9 mouse cellular contexts compared by ENCODE assay signal in the genomic region with DNA sequence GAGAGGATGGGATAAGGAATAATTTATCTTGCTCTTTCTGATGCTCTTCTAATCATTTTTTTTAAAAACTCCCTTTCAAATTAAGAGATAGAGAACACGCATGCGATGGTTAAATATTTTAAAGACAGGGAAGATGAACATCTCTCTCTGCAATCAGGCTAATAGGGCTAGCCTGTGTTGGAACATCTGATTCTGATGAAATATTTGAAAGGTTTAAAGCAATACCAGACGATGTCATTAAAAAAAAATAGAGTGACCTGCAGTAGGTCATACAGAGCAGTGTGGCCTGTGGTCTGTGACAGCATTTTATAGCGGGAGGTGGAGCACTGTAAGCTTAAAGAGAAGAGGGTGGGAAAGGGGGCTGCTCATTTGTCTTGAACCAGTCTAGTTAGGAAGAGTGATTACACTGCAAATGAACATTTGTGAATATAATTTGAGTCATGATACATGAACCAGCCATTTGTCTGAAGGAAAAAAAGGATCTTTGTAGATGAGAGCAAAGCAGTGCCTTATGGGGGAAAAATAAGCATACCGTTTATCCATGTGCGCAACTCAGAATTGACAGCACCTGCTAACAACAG. TPM values are rescaled to one million over a fixed set of nuclear protein-coding genes. Genes with fewer than 3 reads are reported as not detected.
DNase-seq lines count a peak whose midpoint lies in the region; ATAC-seq and TF ChIP-seq lines count a peak whose summit lies in the region.
"Had no signal": no experiment of that assay in that cellular context is flagged by ENCODE, and none has a peak within 500 bp of the region (broad histone marks: within the 10 kb centered on the region; RNA-seq: fewer than 3 reads in every experiment).

No protein-coding gene starts in this region.

- peak overlapping the region; percentile 84 for H3K4me2 ChIP-seq in heart, embryonic 12.5 days
- peak overlapping the region; percentile 99 for H3K4me2 ChIP-seq in hindbrain, embryonic 13.5 days
- peak overlapping the region; percentile 97 for H3K4me2 ChIP-seq in midbrain, embryonic 12.5 days (replicated peaks)

- peak overlapping the region; percentile 82 for H3K4me3 ChIP-seq in heart, embryonic 12.5 days
- peak overlapping the region; percentile 81 for H3K4me3 ChIP-seq in bone marrow, adult 2 months (replicated peaks; ENCODE audit: control insufficient read depth, low read depth, low read length)
- H3K4me3 ChIP-seq in hindbrain, embryonic 13.5 days, result peak overlapping the region; percentile 74
- peak overlapping the region; percentile 65 for H3K4me3 ChIP-seq in midbrain, embryonic 12.5 days

- H3K27me3 ChIP-seq in heart, embryonic 12.5 days (replicated peaks), result no peaks in the 10 kb centered on the region
- H3K27me3 ChIP-seq in hindbrain, embryonic 13.5 days, result peaks cover 80% of the 10 kb centered on the region
- peaks cover 69% of the 10 kb centered on the region for H3K27me3 ChIP-seq in midbrain, embryonic 12.5 days
- H3K27me3 ChIP-seq: CH12.LX had no signal

- no peak for TF ChIP-seq CTCF in bone marrow, adult 2 months (IDR thresholded peaks at IDR 0.05; ENCODE audit: control insufficient read depth, insufficient read depth, low read length)

- DNase-seq in heart, postnatal 10 days, result no peak
- no peak for DNase-seq in urinary bladder, postnatal 14 days (ENCODE audit: low spot score)
- DNase-seq in thymus, postnatal 36 days, result no peak
- no peak for DNase-seq in Muller cell, postnatal 12 days (ENCODE audit: inconsistent ontology term)

- peak overlapping the region; percentile 88 for H3K9ac ChIP-seq in heart, embryonic 12.5 days
- no peak overlapping the region for H3K9ac ChIP-seq in hindbrain, embryonic 13.5 days
- H3K9ac ChIP-seq in midbrain, embryonic 12.5 days (replicated peaks), result peak overlapping the region; percentile 82; the same call in 1 of the 2 replicates

- WGBS in heart, embryonic 12.5 days, result 46% methylated on average over 6 of the region's 6 CpGs
- 52% methylated on average over 6 of the region's 6 CpGs for WGBS in bone marrow, adult 2 months
- 39% methylated on average over 6 of the region's 6 CpGs for WGBS in hindbrain, embryonic 13.5 days
- WGBS in midbrain, embryonic 12.5 days, result 42% methylated on average over 6 of the region's 6 CpGs

- H3K27ac ChIP-seq in heart, embryonic 12.5 days (ENCODE audit: poor library complexity, severe bottlenecking), result no peak overlapping the region
- H3K27ac ChIP-seq in bone marrow, adult 2 months (ENCODE audit: control insufficient read depth, insufficient read depth, low read depth, low read length, poor library complexity), result no peak overlapping the region
- H3K27ac ChIP-seq in hindbrain, embryonic 13.5 days, result no peak overlapping the region
- no peak overlapping the region for H3K27ac ChIP-seq in midbrain, embryonic 12.5 days (replicated peaks)

- no peak for ATAC-seq in heart, embryonic 12.5 days (ENCODE audit: insufficient number of reproducible peaks, low FRiP score)
- no peak for ATAC-seq in hindbrain, embryonic 13.5 days (ENCODE audit: low FRiP score)
- no peak for ATAC-seq in midbrain, embryonic 12.5 days (ENCODE audit: low FRiP score, low read depth)

- peaks cover 3% of the 10 kb centered on the region; the same call in 1 of the 2 replicates for H3K36me3 ChIP-seq in heart, embryonic 12.5 days
- H3K36me3 ChIP-seq in hindbrain, embryonic 13.5 days, result no peaks in the 10 kb centered on the region
- no peaks in the 10 kb centered on the region for H3K36me3 ChIP-seq in midbrain, embryonic 12.5 days

- TF ChIP-seq POLR2A in bone marrow, adult 2 months (IDR thresholded peaks at IDR 0.05; ENCODE audit: borderline replicate concordance, control insufficient read depth, low read depth, low read length), result no peak

- 0 out of 2 replicates have a peak, but pooled peaks cover 4% of the 10 kb centered on the region for H3K9me3 ChIP-seq in heart, embryonic 12.5 days (replicated peaks)
- no peaks in the 10 kb centered on the region for H3K9me3 ChIP-seq in hindbrain, embryonic 13.5 days
- no peaks in the 10 kb centered on the region for H3K9me3 ChIP-seq in midbrain, embryonic 12.5 days

- intact Hi-C loops in heart, postnatal 10 days (cut with DNase I), result loop anchor here (5.0 kb wide), 2 partner anchors 66 to 221 kb away; no protein-coding TSS in a partner anchor

- peaks cover 27% of the 10 kb centered on the region for H3K4me1 ChIP-seq in heart, embryonic 12.5 days (replicated peaks)
- H3K4me1 ChIP-seq in bone marrow, adult 2 months (ENCODE audit: control insufficient read depth, insufficient read depth, low read length), result peaks cover 3% of the 10 kb centered on the region; the same call in 1 of the 2 replicates
- H3K4me1 ChIP-seq in hindbrain, embryonic 13.5 days (replicated peaks), result peaks cover 32% of the 10 kb centered on the region
- H3K4me1 ChIP-seq in midbrain, embryonic 12.5 days, result peaks cover 31% of the 10 kb centered on the region

RNA-seq across cellular contexts. Expression of gene Lhfpl2, which starts 1.1 kb away (rescaled TPM):
- polyA plus RNA-seq in heart, embryonic 12.5 days (2016; fragmentation: Nextera tagmentation; extraction: Ambion mirVana), result 22.3 and 24.4 TPM in 2 replicates
- 10 to 100 TPM; 23.5 to 38.5 TPM for total RNA-seq in heart, postnatal 10 days (2021)
- polyA plus RNA-seq in bone marrow, adult 2 months (2011; ENCODE audit: insufficient read depth, insufficient read length, low replicate concordance, missing spikeins), result 4.0 and 5.8 TPM in 2 replicates
- 17.6 and 18.4 TPM in 2 replicates for polyA plus RNA-seq in hindbrain, embryonic 13.5 days (2015; fragmentation: Nextera tagmentation; extraction: Ambion mirVana)
- polyA plus RNA-seq in midbrain, embryonic 12.5 days (2016; fragmentation: Nextera tagmentation; extraction: Ambion mirVana), result 20.4 and 22.3 TPM in 2 replicates
- total RNA-seq: CH12.LX had no signal
